Mouse (Mus musculus) MEL (cell line): ENCODE measurements around the gene Klk1.

Experiments
- CTCF ChIP-seq, 3 experiments: IDR thresholded peaks in 2 of 3; conservative IDR thresholded peaks in 1 of 3; 2 replicates each; pipeline ENCODE4 v1.5.1; 2011 to 2012; ENCODE audit warnings: low read length in 3 of 3, low read depth in 2 of 3, mild to moderate bottlenecking in 2 of 3, improper control_type of control experiment in 1 of 3, inconsistent platforms in 1 of 3, mixed read lengths in 1 of 3, moderate library complexity in 1 of 3; ENCODE audit not compliant: control insufficient read depth in 1 of 3, insufficient read depth in 1 of 3, poor library complexity in 1 of 3, severe bottlenecking in 1 of 3
- EP300 ChIP-seq, 2 experiments: IDR thresholded peaks; 2 replicates each; pipeline ENCODE4 v1.6.1; 2011; ENCODE audit warnings: improper control_type of control experiment in 2 of 2, low read length in 2 of 2, low read depth in 1 of 2, mild to moderate bottlenecking in 1 of 2
- GATA1 ChIP-seq: IDR thresholded peaks from 2 replicates; pipeline ENCODE4 v1.6.1; 2011; ENCODE audit warnings: low read depth, low read length, improper control_type of control experiment
- MXI1 ChIP-seq: IDR thresholded peaks from 2 replicates; pipeline ENCODE4 v1.6.1; 2011; ENCODE audit warnings: mild to moderate bottlenecking, low read depth, low read length, improper control_type of control experiment
- POLR2A ChIP-seq, 2 experiments: IDR thresholded peaks; 2 replicates each; pipeline ENCODE4 v1.6.1; 2011 to 2012; ENCODE audit warnings: low read length in 2 of 2, mild to moderate bottlenecking in 2 of 2, control low read depth in 1 of 2, improper control_type of control experiment in 1 of 2, low read depth in 1 of 2, moderate library complexity in 1 of 2; ENCODE audit not compliant: control insufficient read depth in 1 of 2, insufficient read depth in 1 of 2, poor library complexity in 1 of 2
- TBP ChIP-seq: IDR thresholded peaks from 2 replicates; pipeline ENCODE4 v1.8.0; 2011; ENCODE audit warnings: low read depth, low read length, improper control_type of control experiment
- USF1 ChIP-seq: IDR thresholded peaks from 2 replicates; pipeline ENCODE4 v1.6.1; 2014; ENCODE audit warnings: low read depth, mild to moderate bottlenecking, inconsistent platforms, low read length, improper control_type of control experiment, moderate library complexity
- ZC3H11A ChIP-seq: IDR thresholded peaks from 2 replicates; pipeline ENCODE4 v1.6.1; 2012; ENCODE audit warnings: low read depth, mild to moderate bottlenecking, inconsistent platforms, low read length, improper control_type of control experiment

GRCm38 (mm10) chr7:44197891-44198290, 27.3 kb upstream of the Klk1 start, which contains the start of gene Klk1b3:
- no peak for TF ChIP-seq POLR2A (IDR thresholded peaks at IDR 0.05; ENCODE audit: control insufficient read depth in 1 of 2, insufficient read depth in 1 of 2, low read depth in 1 of 2, low read length in 2 of 2, poor library complexity in 1 of 2)
- TF ChIP-seq EP300 (IDR thresholded peaks at IDR 0.05; ENCODE audit: low read depth in 1 of 2, low read length in 2 of 2) = no peak
- no peak for TF ChIP-seq USF1
- TF ChIP-seq ZC3H11A = no peak
- TF ChIP-seq CTCF (IDR thresholded peaks at IDR 0.05 in 2 of 3, conservative IDR thresholded peaks at IDR 0.05 in 1 of 3; ENCODE audit: control insufficient read depth in 1 of 3, insufficient read depth in 1 of 3, low read depth in 2 of 3, low read length in 3 of 3, poor library complexity in 1 of 3, severe bottlenecking in 1 of 3) = no peak
- TF ChIP-seq MXI1 = no peak
- no peak for TF ChIP-seq GATA1
- no peak for TF ChIP-seq TBP
